8 mouse cellular contexts compared by ENCODE assay signal in the genomic region with DNA sequence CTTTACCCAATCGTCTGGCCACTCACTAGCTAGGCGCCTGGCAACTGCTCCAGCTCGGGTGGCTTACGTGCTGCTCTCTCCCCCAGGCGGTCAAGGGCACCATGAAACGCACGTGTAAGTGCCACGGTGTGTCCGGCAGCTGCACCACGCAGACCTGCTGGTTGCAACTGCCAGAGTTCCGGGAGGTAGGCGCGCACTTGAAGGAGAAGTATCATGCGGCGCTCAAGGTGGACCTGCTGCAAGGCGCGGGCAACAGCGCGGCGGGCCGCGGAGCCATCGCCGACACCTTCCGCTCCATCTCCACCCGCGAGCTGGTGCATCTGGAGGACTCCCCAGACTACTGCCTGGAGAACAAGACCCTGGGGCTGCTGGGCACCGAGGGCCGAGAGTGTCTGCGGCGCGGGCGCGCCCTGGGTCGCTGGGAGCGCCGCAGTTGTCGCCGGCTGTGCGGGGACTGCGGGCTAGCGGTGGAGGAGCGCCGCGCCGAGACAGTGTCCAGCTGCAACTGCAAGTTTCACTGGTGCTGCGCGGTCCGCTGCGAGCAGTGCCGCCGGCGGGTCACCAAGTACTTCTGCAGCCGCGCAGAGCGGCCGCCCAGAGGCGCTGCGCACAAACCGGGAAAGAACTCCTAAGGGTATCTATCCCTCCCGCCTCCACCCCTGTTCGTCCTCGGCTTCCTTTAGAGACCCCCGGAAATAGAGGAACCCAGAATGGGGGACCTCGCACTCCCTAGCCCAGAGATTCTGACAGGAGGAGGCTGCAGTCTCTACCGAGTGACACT. TPM values are rescaled to one million over a fixed set of nuclear protein-coding genes. Genes with fewer than 3 reads are reported as not detected.
A peak's percentile ranks its signal among the peaks of the same experiment; 100 is the strongest.
DNase-seq lines count a peak whose midpoint lies in the region; ATAC-seq and TF ChIP-seq lines count a peak whose summit lies in the region.

No protein-coding gene starts in this region.

- H3K4me2 ChIP-seq in forebrain, embryonic 12.5 days = peak overlapping the region; percentile 75
- peak overlapping the region; percentile 97 for H3K4me2 ChIP-seq in intestine, embryonic 15.5 days (replicated peaks)
- peak overlapping the region; percentile 42 for H3K4me2 ChIP-seq in liver, embryonic 16.5 days (ENCODE audit: low read depth, low read length)
- H3K4me2 ChIP-seq in stomach, embryonic 14.5 days (replicated peaks; ENCODE audit: low read depth, low read length) = peak overlapping the region; percentile 89

- H3K4me1 ChIP-seq in ES-E14 (ENCODE audit: control insufficient read depth in 2 of 2, insufficient read depth in 2 of 2, low read length in 2 of 2, poor library complexity in 1 of 2) = peaks cover 0 to 7% of the 10 kb centered on the region in 2 experiments; a peak in 1 of 4 replicates
- peaks cover 64% of the 10 kb centered on the region for H3K4me1 ChIP-seq in forebrain, embryonic 12.5 days
- H3K4me1 ChIP-seq in intestine, embryonic 15.5 days (replicated peaks) = peaks cover 22% of the 10 kb centered on the region
- no peaks in the 10 kb centered on the region for H3K4me1 ChIP-seq in liver, embryonic 16.5 days (ENCODE audit: control insufficient read depth, low read depth, low read length)
- peaks cover 18% of the 10 kb centered on the region; the same call in 1 of the 2 replicates for H3K4me1 ChIP-seq in stomach, embryonic 14.5 days (ENCODE audit: control insufficient read depth, insufficient read depth, low read length)

- H3K27me3 ChIP-seq in forebrain, embryonic 12.5 days = peaks cover 98% of the 10 kb centered on the region
- peaks cover 58% of the 10 kb centered on the region for H3K27me3 ChIP-seq in intestine, embryonic 15.5 days (replicated peaks)
- H3K27me3 ChIP-seq in liver, embryonic 16.5 days (ENCODE audit: control insufficient read depth, insufficient read depth, low read depth, low read length) = peaks cover 66% of the 10 kb centered on the region
- peaks cover 29% of the 10 kb centered on the region; the same call in 1 of the 2 replicates for H3K27me3 ChIP-seq in stomach, embryonic 14.5 days (ENCODE audit: control insufficient read depth, insufficient read depth, low read length)

- in situ Hi-C loops in ES-E14 (cut with MboI; ENCODE audit: low sequenced_read_pairs in 2 of 2, unreplicated experiment in 2 of 2) = no loop called here

- WGBS in forebrain, embryonic 12.5 days = 1% methylated on average over 66 of the region's 66 CpGs
- 1% methylated on average over 66 of the region's 66 CpGs for WGBS in intestine, embryonic 15.5 days
- under 1% methylated on average over 66 of the region's 66 CpGs for WGBS in liver, embryonic 16.5 days (ENCODE audit: insufficient replicate concordance)
- 1% methylated on average over 66 of the region's 66 CpGs for WGBS in stomach, embryonic 14.5 days

- no peaks in the 10 kb centered on the region for H3K9me3 ChIP-seq in ES-E14 (ENCODE audit: control insufficient read depth, insufficient read depth, low read depth, low read length)
- H3K9me3 ChIP-seq in forebrain, embryonic 12.5 days = no peaks in the 10 kb centered on the region
- no peaks in the 10 kb centered on the region for H3K9me3 ChIP-seq in intestine, embryonic 15.5 days
- H3K9me3 ChIP-seq in liver, embryonic 16.5 days (replicated peaks; ENCODE audit: control insufficient read depth, low read length) = no peaks in the 10 kb centered on the region
- H3K9me3 ChIP-seq in stomach, embryonic 14.5 days (ENCODE audit: control insufficient read depth, low read depth, low read length) = no peaks in the 10 kb centered on the region

- H3K4me3 ChIP-seq in ES-E14 (ENCODE audit: insufficient read depth in 1 of 2, low read depth in 1 of 2, low read length in 2 of 2, poor library complexity in 1 of 2, severe bottlenecking in 1 of 2) = peak overlapping the region; percentile 58 to 59
- peak overlapping the region; percentile 45 for H3K4me3 ChIP-seq in forebrain, embryonic 12.5 days (replicated peaks)
- peak overlapping the region; percentile 47 for H3K4me3 ChIP-seq in intestine, embryonic 15.5 days (replicated peaks)
- peak overlapping the region; percentile 42 for H3K4me3 ChIP-seq in liver, embryonic 16.5 days (ENCODE audit: low read depth, low read length)
- H3K4me3 ChIP-seq in stomach, embryonic 14.5 days (ENCODE audit: low read depth, low read length) = peak overlapping the region; percentile 38

- H3K36me3 ChIP-seq in ES-E14 (ENCODE audit: control insufficient read depth, insufficient read depth, low read length, poor library complexity, severe bottlenecking) = no peaks in the 10 kb centered on the region
- H3K36me3 ChIP-seq in forebrain, embryonic 12.5 days (replicated peaks) = no peaks in the 10 kb centered on the region
- no peaks in the 10 kb centered on the region for H3K36me3 ChIP-seq in intestine, embryonic 15.5 days
- H3K36me3 ChIP-seq in liver, embryonic 16.5 days (ENCODE audit: control insufficient read depth, insufficient read depth) = no peaks in the 10 kb centered on the region
- H3K36me3 ChIP-seq in stomach, embryonic 14.5 days (ENCODE audit: control insufficient read depth, insufficient read depth, low read length) = no peaks in the 10 kb centered on the region

- ATAC-seq in forebrain, embryonic 12.5 days (ENCODE audit: low FRiP score) = 0 out of 2 replicates have a peak, but pooled peaks have one; percentile 15
- ATAC-seq in intestine, embryonic 15.5 days = peak; percentile 58
- ATAC-seq in liver, embryonic 16.5 days (ENCODE audit: low read depth) = no peak
- 0 out of 2 replicates have a peak, but pooled peaks have one; percentile 47 for ATAC-seq in stomach, embryonic 14.5 days (ENCODE audit: insufficient number of reproducible peaks, insufficient read depth, low FRiP score, low read depth)
- ATAC-seq in cerebellum, adult (ENCODE audit: insufficient number of reproducible peaks, low FRiP score, low TSS enrichment) = no peak

- DNase-seq in frontal cortex, postnatal 36 days (ENCODE audit: low spot score in 2 of 2) = peak; percentile 7 to 10
- DNase-seq in frontal cortex, postnatal 14 days (ENCODE audit: low spot score in 2 of 2) = no peak
- no peak for DNase-seq in ES-E14 (ENCODE audit: low read depth, low spot score)

- no peak overlapping the region for H3K27ac ChIP-seq in ES-E14 (ENCODE audit: insufficient read depth, low read depth, low read length, poor library complexity, severe bottlenecking)
- peak overlapping the region; percentile 75 for H3K27ac ChIP-seq in forebrain, embryonic 12.5 days
- no peak overlapping the region for H3K27ac ChIP-seq in intestine, embryonic 15.5 days
- H3K27ac ChIP-seq in liver, embryonic 16.5 days (ENCODE audit: low read length) = no peak overlapping the region
- H3K27ac ChIP-seq in stomach, embryonic 14.5 days (ENCODE audit: low read length) = no peak overlapping the region

- H3K9ac ChIP-seq in ES-E14 (ENCODE audit: insufficient read depth, low read depth, low read length, poor library complexity, severe bottlenecking) = no peak overlapping the region
- H3K9ac ChIP-seq in forebrain, embryonic 12.5 days = peak overlapping the region; percentile 60
- peak overlapping the region; percentile 29; the same call in 1 of the 2 replicates for H3K9ac ChIP-seq in intestine, embryonic 15.5 days
- no peak overlapping the region for H3K9ac ChIP-seq in liver, embryonic 16.5 days (ENCODE audit: low read depth, low read length)
- no peak overlapping the region for H3K9ac ChIP-seq in stomach, embryonic 14.5 days (replicated peaks; ENCODE audit: low read depth, low read length)

TF ChIP-seq in ES-E14, 5 proteins besides CTCF, POLR2A, EP300 and RAD21:
- TF ChIP-seq MAFK (IDR thresholded peaks at IDR 0.05; ENCODE audit: insufficient read depth, low read depth, low read length) (no peak), CHD2 (IDR thresholded peaks at IDR 0.05; ENCODE audit: low read depth, low read length) (no peak), ZNF384 (IDR thresholded peaks at IDR 0.05; ENCODE audit: low read depth, low read length) (no peak), ZC3H11A (IDR thresholded peaks at IDR 0.05; ENCODE audit: borderline replicate concordance, low read depth, low read length) (no peak), HCFC1 (IDR thresholded peaks at IDR 0.05; ENCODE audit: borderline replicate concordance, insufficient read depth, low read length) (no peak)

RNA-seq across cellular contexts. Expression of gene Wnt8b, which starts 18.4 kb away (rescaled TPM):
- total RNA-seq in ES-E14 (2012; rRNA removed) = 0.27 and 0.69 TPM in 2 replicates
- 24.4 and 36.8 TPM in 2 replicates for polyA plus RNA-seq in forebrain, embryonic 12.5 days (2016; fragmentation: Nextera tagmentation; extraction: Ambion mirVana)
- not detected in 2 replicates for polyA plus RNA-seq in intestine, embryonic 15.5 days (2015; fragmentation: Nextera tagmentation; extraction: Ambion mirVana)
- polyA plus RNA-seq in liver, embryonic 16.5 days (2015; fragmentation: Nextera tagmentation; extraction: Ambion mirVana) = not detected in 2 replicates
- polyA plus RNA-seq in stomach, embryonic 14.5 days (2014; fragmentation: Nextera tagmentation; extraction: Ambion mirVana) = 0.21 and 0.46 TPM in 2 replicates

RNA-seq across cellular contexts. Expression of gene Sec31b, which starts 34.0 kb away (rescaled TPM):
- total RNA-seq in ES-E14 (2012; rRNA removed) = 0.54 and 0.90 TPM in 2 replicates
- 0.36 and 0.42 TPM in 2 replicates for polyA plus RNA-seq in forebrain, embryonic 12.5 days (2016; fragmentation: Nextera tagmentation; extraction: Ambion mirVana)
- 0.40 and 0.49 TPM in 2 replicates for polyA plus RNA-seq in intestine, embryonic 15.5 days (2015; fragmentation: Nextera tagmentation; extraction: Ambion mirVana)
- 0.32 and 0.51 TPM in 2 replicates for polyA plus RNA-seq in liver, embryonic 16.5 days (2015; fragmentation: Nextera tagmentation; extraction: Ambion mirVana)
- polyA plus RNA-seq in stomach, embryonic 14.5 days (2014; fragmentation: Nextera tagmentation; extraction: Ambion mirVana) = 0.36 and 0.67 TPM in 2 replicates

RNA-seq across cellular contexts. Expression of gene Gm20538, which starts 41.0 kb away (rescaled TPM):
- total RNA-seq in ES-E14 (2012; rRNA removed) = not detected in 2 replicates
- polyA plus RNA-seq in forebrain, embryonic 12.5 days (2016; fragmentation: Nextera tagmentation; extraction: Ambion mirVana) = not detected in 2 replicates
- not detected in 2 replicates for polyA plus RNA-seq in intestine, embryonic 15.5 days (2015; fragmentation: Nextera tagmentation; extraction: Ambion mirVana)
- polyA plus RNA-seq in liver, embryonic 16.5 days (2015; fragmentation: Nextera tagmentation; extraction: Ambion mirVana) = not detected in 2 replicates
- polyA plus RNA-seq in stomach, embryonic 14.5 days (2014; fragmentation: Nextera tagmentation; extraction: Ambion mirVana) = not detected in 2 replicates

RNA-seq across cellular contexts. Expression of gene Ndufb8, which starts 43.6 kb away (rescaled TPM):
- 431 and 552 TPM in 2 replicates for total RNA-seq in ES-E14 (2012; rRNA removed)
- polyA plus RNA-seq in forebrain, embryonic 12.5 days (2016; fragmentation: Nextera tagmentation; extraction: Ambion mirVana) = 378 and 384 TPM in 2 replicates
- 562 and 659 TPM in 2 replicates for polyA plus RNA-seq in intestine, embryonic 15.5 days (2015; fragmentation: Nextera tagmentation; extraction: Ambion mirVana)
- polyA plus RNA-seq in liver, embryonic 16.5 days (2015; fragmentation: Nextera tagmentation; extraction: Ambion mirVana) = 282 and 291 TPM in 2 replicates
- polyA plus RNA-seq in stomach, embryonic 14.5 days (2014; fragmentation: Nextera tagmentation; extraction: Ambion mirVana) = 503 and 572 TPM in 2 replicates

RNA-seq across cellular contexts. Expression of gene Hif1an, which starts 51.0 kb away (rescaled TPM):
- 18.2 and 18.6 TPM in 2 replicates for total RNA-seq in ES-E14 (2012; rRNA removed)
- polyA plus RNA-seq in forebrain, embryonic 12.5 days (2016; fragmentation: Nextera tagmentation; extraction: Ambion mirVana) = 46.5 and 48.9 TPM in 2 replicates
- polyA plus RNA-seq in intestine, embryonic 15.5 days (2015; fragmentation: Nextera tagmentation; extraction: Ambion mirVana) = 25.4 and 26.3 TPM in 2 replicates
- 11.2 and 11.3 TPM in 2 replicates for polyA plus RNA-seq in liver, embryonic 16.5 days (2015; fragmentation: Nextera tagmentation; extraction: Ambion mirVana)
- polyA plus RNA-seq in stomach, embryonic 14.5 days (2014; fragmentation: Nextera tagmentation; extraction: Ambion mirVana) = 29.0 and 31.3 TPM in 2 replicates

Comparison
In these comparisons a context has a peak if more than half of its experiments do, and no peak if none do; other contexts are left out.
1. DNase-seq: peak in frontal cortex, postnatal 36 days (2 of 2); none in frontal cortex, postnatal 14 days (0 of 2) and ES-E14 (single experiment).
2. H3K9ac ChIP-seq: peak in forebrain, embryonic 12.5 days (single experiment) and intestine, embryonic 15.5 days (single experiment); none in ES-E14 (single experiment), liver, embryonic 16.5 days (single experiment) and stomach, embryonic 14.5 days (single experiment).
3. ATAC-seq: peak in forebrain, embryonic 12.5 days (single experiment), intestine, embryonic 15.5 days (single experiment) and stomach, embryonic 14.5 days (single experiment); none in liver, embryonic 16.5 days (single experiment) and cerebellum, adult (single experiment).
4. H3K4me2 ChIP-seq: peak in every context shown above with its lines; median percentile 97 in intestine, embryonic 15.5 days; 89 in stomach, embryonic 14.5 days; 75 in forebrain, embryonic 12.5 days; 42 in liver, embryonic 16.5 days.
5. RNA of gene Wnt8b, which starts 18.4 kb away (polyA plus RNA-seq): 24.4 to 36.8 TPM in forebrain, embryonic 12.5 days; 0.21 to 0.46 TPM in stomach, embryonic 14.5 days, not detected in intestine, embryonic 15.5 days and not detected in liver, embryonic 16.5 days; every median in the first group is over 10 times any median in the second.
6. Peak in every context shown above with its lines, with median percentiles within 50 percentile points of each other: H3K4me3 ChIP-seq.